ENCODE assay signal across 9 mouse cellular contexts in the genomic region with DNA sequence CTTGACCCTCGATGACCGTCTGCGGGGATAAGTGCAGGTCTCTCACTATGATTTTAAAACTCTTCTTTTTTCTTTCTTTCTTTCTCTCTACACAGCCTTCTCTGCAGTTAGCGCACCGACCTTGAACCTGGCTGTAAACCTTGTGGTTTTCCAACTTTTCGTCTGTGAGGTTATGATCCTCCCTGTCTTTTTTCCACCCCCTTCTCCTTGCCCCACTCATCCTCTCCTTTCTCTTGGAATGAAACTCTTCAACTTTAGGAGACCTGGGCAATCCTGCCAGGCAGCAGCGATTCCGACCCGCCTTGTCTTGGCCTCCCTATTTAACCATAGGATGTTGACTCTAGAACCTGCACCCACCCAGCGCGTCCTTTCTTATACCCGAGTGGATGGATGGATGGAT. TPM values are rescaled to one million over a fixed set of nuclear protein-coding genes. Genes with fewer than 3 reads are reported as not detected.
DNase-seq lines count a peak whose midpoint lies in the region; ATAC-seq and TF ChIP-seq lines count a peak whose summit lies in the region.
"Had no signal": no experiment of that assay in that cellular context is flagged by ENCODE, and none has a peak within 500 bp of the region (broad histone marks: within the 10 kb centered on the region; RNA-seq: fewer than 3 reads in every experiment).

No protein-coding gene starts in this region.

- no peaks in the 10 kb centered on the region for H3K9me3 ChIP-seq in liver, embryonic 11.5 days (ENCODE audit: control insufficient read depth, low read length)
- no peaks in the 10 kb centered on the region for H3K9me3 ChIP-seq in forebrain, embryonic 11.5 days (ENCODE audit: control insufficient read depth, low read length)
- no peaks in the 10 kb centered on the region for H3K9me3 ChIP-seq in intestine, postnatal 0 days (ENCODE audit: control insufficient read depth)
- no peaks in the 10 kb centered on the region for H3K9me3 ChIP-seq in neural tube, embryonic 14.5 days (ENCODE audit: control insufficient read depth, low read length)

- H3K36me3 ChIP-seq in liver, embryonic 11.5 days (ENCODE audit: control insufficient read depth, insufficient read depth, low read length) = no peaks in the 10 kb centered on the region
- no peaks in the 10 kb centered on the region for H3K36me3 ChIP-seq in forebrain, embryonic 11.5 days (ENCODE audit: control insufficient read depth, insufficient read depth, low read length)
- no peaks in the 10 kb centered on the region for H3K36me3 ChIP-seq in intestine, postnatal 0 days (ENCODE audit: control insufficient read depth, insufficient read depth)
- H3K36me3 ChIP-seq in neural tube, embryonic 14.5 days (ENCODE audit: control insufficient read depth, insufficient read depth, low read length) = no peaks in the 10 kb centered on the region

- H3K4me3 ChIP-seq in liver, embryonic 11.5 days (ENCODE audit: low read depth, low read length) = peak overlapping the region; percentile 53
- H3K4me3 ChIP-seq in forebrain, embryonic 11.5 days (ENCODE audit: low read depth, low read length) = peak overlapping the region; percentile 44
- H3K4me3 ChIP-seq in intestine, postnatal 0 days (ENCODE audit: low read depth, low read length) = peak overlapping the region; percentile 46
- peak overlapping the region; percentile 40 for H3K4me3 ChIP-seq in neural tube, embryonic 14.5 days (ENCODE audit: low read depth, low read length)

- no peak for TF ChIP-seq CTCF in intestine, postnatal 0 days (IDR thresholded peaks at IDR 0.05; ENCODE audit: low read depth)

- WGBS in liver, embryonic 11.5 days = 4% methylated on average over 12 of the region's 12 CpGs
- WGBS in forebrain, embryonic 11.5 days = 2% methylated on average over 12 of the region's 12 CpGs
- 4% methylated on average over 12 of the region's 12 CpGs for WGBS in intestine, postnatal 0 days
- 2% methylated on average over 12 of the region's 12 CpGs for WGBS in neural tube, embryonic 14.5 days

- no peak for ATAC-seq in liver, embryonic 11.5 days (replicated peaks; ENCODE audit: low FRiP score)
- no peak for ATAC-seq in forebrain, embryonic 11.5 days (replicated peaks; ENCODE audit: low FRiP score)
- no peak for ATAC-seq in intestine, postnatal 0 days
- ATAC-seq in neural tube, embryonic 14.5 days (ENCODE audit: low read depth) = no peak

- no peak for DNase-seq in liver, embryonic 11.5 days (ENCODE audit: low spot score)
- DNase-seq in liver = no peak
- peak; percentile 57 for DNase-seq in forebrain, embryonic 11.5 days (ENCODE audit: low spot score)
- DNase-seq in gastrocnemius, postnatal 10 days = no peak
- DNase-seq in cerebellum, postnatal 25 days = no peak
- DNase-seq in MN1 (ENCODE audit: low spot score) = no peak

- H3K27me3 ChIP-seq in liver, embryonic 11.5 days (replicated peaks; ENCODE audit: control insufficient read depth, insufficient read depth, low read length) = peaks cover 89% of the 10 kb centered on the region
- H3K27me3 ChIP-seq in forebrain, embryonic 11.5 days (ENCODE audit: control insufficient read depth, insufficient read depth, low read length) = peaks cover 52% of the 10 kb centered on the region
- peaks cover 94% of the 10 kb centered on the region for H3K27me3 ChIP-seq in intestine, postnatal 0 days (replicated peaks; ENCODE audit: control insufficient read depth, insufficient read depth, low read length)
- H3K27me3 ChIP-seq in neural tube, embryonic 14.5 days (ENCODE audit: control insufficient read depth, insufficient read depth, low read length) = peaks cover 51% of the 10 kb centered on the region

- peak overlapping the region; percentile 75 for H3K4me2 ChIP-seq in liver, embryonic 11.5 days
- H3K4me2 ChIP-seq in forebrain, embryonic 11.5 days (ENCODE audit: low read depth, low read length, severe bottlenecking) = peak overlapping the region; percentile 88
- peak overlapping the region; percentile 84 for H3K4me2 ChIP-seq in intestine, postnatal 0 days (replicated peaks; ENCODE audit: low read depth)
- peak overlapping the region; percentile 82 for H3K4me2 ChIP-seq in neural tube, embryonic 14.5 days (ENCODE audit: low read depth, low read length)

- H3K27ac ChIP-seq in liver, embryonic 11.5 days (ENCODE audit: low read depth, low read length) = no peak overlapping the region
- no peak overlapping the region for H3K27ac ChIP-seq in forebrain, embryonic 11.5 days (ENCODE audit: low read depth, low read length)
- no peak overlapping the region for H3K27ac ChIP-seq in intestine, postnatal 0 days (ENCODE audit: low read depth, low read length)
- no peak overlapping the region for H3K27ac ChIP-seq in neural tube, embryonic 14.5 days (ENCODE audit: low read depth, low read length)

- peaks cover 10% of the 10 kb centered on the region for H3K4me1 ChIP-seq in liver, embryonic 11.5 days (replicated peaks; ENCODE audit: control insufficient read depth, insufficient read depth, low read length)
- H3K4me1 ChIP-seq in forebrain, embryonic 11.5 days (replicated peaks; ENCODE audit: control insufficient read depth, insufficient read depth, low read length) = 0 out of 2 replicates have a peak, but pooled peaks cover 3% of the 10 kb centered on the region
- H3K4me1 ChIP-seq in intestine, postnatal 0 days (replicated peaks; ENCODE audit: control insufficient read depth, insufficient read depth, low read length) = peaks cover 5% of the 10 kb centered on the region; the same call in 1 of the 2 replicates
- peaks cover 7% of the 10 kb centered on the region for H3K4me1 ChIP-seq in neural tube, embryonic 14.5 days (ENCODE audit: control insufficient read depth, insufficient read depth, low read length)

- no peak overlapping the region for H3K9ac ChIP-seq in liver, embryonic 11.5 days (ENCODE audit: low read depth, low read length)
- peak overlapping the region; percentile 76 for H3K9ac ChIP-seq in forebrain, embryonic 11.5 days (ENCODE audit: low read length)
- H3K9ac ChIP-seq in intestine, postnatal 0 days (ENCODE audit: low read depth, low read length) = no peak overlapping the region
- H3K9ac ChIP-seq in neural tube, embryonic 14.5 days (replicated peaks; ENCODE audit: low read depth, low read length) = no peak overlapping the region; the same call in 1 of the 2 replicates

RNA-seq across cellular contexts. Expression of a gene that starts 9.8 kb away (rescaled TPM):
- polyA plus RNA-seq in liver, embryonic 11.5 days (2014; fragmentation: Nextera tagmentation; extraction: Ambion mirVana) = 0.17 and 0.26 TPM in 2 replicates
- 39.9 and 43.8 TPM in 2 replicates for polyA plus RNA-seq in forebrain, embryonic 11.5 days (2014; fragmentation: Nextera tagmentation; extraction: Ambion mirVana)
- polyA plus RNA-seq in intestine, postnatal 0 days (2015; fragmentation: Nextera tagmentation; extraction: Ambion mirVana) = not detected in 2 replicates
- 0.16 and 0.19 TPM in 2 replicates for polyA plus RNA-seq in neural tube, embryonic 14.5 days (2014; fragmentation: Nextera tagmentation; extraction: Ambion mirVana)
- under 1 TPM; 0.23 to 0.32 TPM for total RNA-seq in gastrocnemius, postnatal 10 days (2021)
- polyA plus RNA-seq: gonadal fat pad, adult 2 months had no signal

Comparison
In these comparisons a context has a peak if more than half of its experiments do, and no peak if none do; other contexts are left out.
1. RNA of a gene that starts 9.8 kb away (polyA plus RNA-seq): 39.9 to 43.8 TPM in forebrain, embryonic 11.5 days; 0.17 to 0.26 TPM in liver, embryonic 11.5 days, 0.16 to 0.19 TPM in neural tube, embryonic 14.5 days and not detected in intestine, postnatal 0 days; every median in the first group is over 10 times any median in the second.
2. Peak in every context shown above with its lines, with median percentiles within 50 percentile points of each other: H3K4me2 ChIP-seq and H3K4me3 ChIP-seq.